Mouse (Mus musculus): ENCODE results near the gene Map1lc3b. TPM values are rescaled to one million over a fixed set of nuclear protein-coding genes. Genes with fewer than 3 reads are reported as not detected.

Map1lc3b gene
- 106 and 113 TPM in 2 replicates for polyA plus RNA-seq (2011; ENCODE audit: insufficient read depth, insufficient read length, low replicate concordance, missing spikeins)

DNA sequence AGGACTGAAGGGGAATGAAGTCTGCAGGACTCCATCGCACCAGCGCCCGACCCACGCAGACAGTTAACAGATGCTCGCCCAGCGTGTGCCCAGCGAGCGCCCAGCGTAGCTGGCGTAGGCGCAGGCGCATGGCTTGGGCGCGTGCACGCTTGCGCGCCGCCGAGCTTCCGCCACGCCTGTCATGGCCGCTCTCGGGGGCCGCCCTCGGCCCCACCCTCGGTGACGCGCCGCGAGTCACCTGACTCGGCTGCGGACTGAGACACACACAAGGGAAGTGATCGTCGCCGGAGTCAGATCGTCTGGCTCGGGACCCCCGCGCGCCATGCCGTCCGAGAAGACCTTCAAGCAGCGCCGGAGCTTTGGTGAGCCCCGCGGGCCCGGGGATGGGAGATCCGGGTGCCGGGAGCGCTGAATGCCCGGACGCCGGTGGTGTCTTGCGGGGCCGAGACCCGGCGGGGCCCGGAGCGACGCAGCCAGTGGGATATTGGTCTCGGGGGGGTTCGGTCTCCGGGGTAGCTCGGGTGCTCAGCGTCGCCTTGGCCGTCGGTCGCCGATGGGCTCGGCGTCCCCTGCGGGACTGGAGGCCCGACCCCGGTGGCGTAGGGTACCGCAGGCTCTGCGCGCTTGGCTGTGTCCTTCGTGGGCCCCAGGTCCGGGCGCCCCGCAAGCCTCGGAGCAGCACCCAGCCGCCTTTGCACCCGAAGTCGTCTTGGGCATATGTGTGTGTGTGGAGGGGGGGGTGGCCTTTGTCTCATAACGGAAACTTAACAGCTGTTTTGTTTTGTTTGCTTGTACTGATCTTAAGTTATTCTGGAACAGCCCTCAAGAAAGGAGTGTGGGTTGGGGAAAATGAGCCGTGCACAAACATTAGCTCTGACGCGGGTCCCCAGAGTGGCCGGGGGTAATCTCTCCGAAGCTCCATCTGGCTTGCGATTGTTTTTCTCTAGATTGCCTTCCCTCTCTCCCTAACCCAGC lies at the start of gene Map1lc3b:
Map1lc3b (plus strand) TSS at position 159 of the 975 bp plus-strand sequence.
- peak within 1 kb of the TSS; percentile 83 for H3K27ac ChIP-seq (ENCODE audit: control insufficient read depth, insufficient read depth, low read depth, low read length, poor library complexity)
- H3K4me1 ChIP-seq (ENCODE audit: control insufficient read depth, insufficient read depth, low read length), result peaks cover 2% of the 10 kb centered on the region; the same call in 1 of the 2 replicates
- under 1% methylated on average over 93 of the region's 94 CpGs for WGBS
- TF ChIP-seq POLR2A (IDR thresholded peaks at IDR 0.05; ENCODE audit: borderline replicate concordance, control insufficient read depth, low read depth, low read length) (peak; percentile 71; the same call in 1 of the 2 replicates), CTCF (IDR thresholded peaks at IDR 0.05; ENCODE audit: control insufficient read depth, insufficient read depth, low read length) (no peak)
- peak within 1 kb of the TSS; percentile 87 for H3K4me3 ChIP-seq (replicated peaks; ENCODE audit: control insufficient read depth, low read depth, low read length)

- 75% methylated on average over 19 of the region's 19 CpGs for WGBS
- TF ChIP-seq CTCF (IDR thresholded peaks at IDR 0.05; ENCODE audit: control insufficient read depth, insufficient read depth, low read length) (no peak), POLR2A (IDR thresholded peaks at IDR 0.05; ENCODE audit: borderline replicate concordance, control insufficient read depth, low read depth, low read length) (no peak)
- Histone ChIP-seq H3K4me3 (replicated peaks; ENCODE audit: control insufficient read depth, low read depth, low read length) (no peak overlapping the region), H3K4me1 (ENCODE audit: control insufficient read depth, insufficient read depth, low read length) (no peaks in the 10 kb centered on the region), H3K27ac (ENCODE audit: control insufficient read depth, insufficient read depth, low read depth, low read length, poor library complexity) (no peak overlapping the region)
Observed at GRCm38 (mm10) chr8:121541862-121542261, 48.3 kb upstream of the Map1lc3b start.

- TF ChIP-seq POLR2A (IDR thresholded peaks at IDR 0.05; ENCODE audit: borderline replicate concordance, control insufficient read depth, low read depth, low read length) (no peak), CTCF (IDR thresholded peaks at IDR 0.05; ENCODE audit: control insufficient read depth, insufficient read depth, low read length) (no peak)
- Histone ChIP-seq H3K4me3 (replicated peaks; ENCODE audit: control insufficient read depth, low read depth, low read length) (no peak overlapping the region), H3K4me1 (ENCODE audit: control insufficient read depth, insufficient read depth, low read length) (no peaks in the 10 kb centered on the region), H3K27ac (ENCODE audit: control insufficient read depth, insufficient read depth, low read depth, low read length, poor library complexity) (no peak overlapping the region)
- 70% methylated on average over 13 of the region's 13 CpGs for WGBS
Observed at GRCm38 (mm10) chr8:121542901-121543300, 47.3 kb upstream of the Map1lc3b start.

- Histone ChIP-seq H3K27ac (ENCODE audit: control insufficient read depth, insufficient read depth, low read depth, low read length, poor library complexity) (no peak within 1 kb of the TSS), H3K4me3 (replicated peaks; ENCODE audit: control insufficient read depth, low read depth, low read length) (no peak within 1 kb of the TSS), H3K4me1 (ENCODE audit: control insufficient read depth, insufficient read depth, low read length) (no peaks in the 10 kb centered on the region)
- no peak for TF ChIP-seq POLR2A (IDR thresholded peaks at IDR 0.05; ENCODE audit: borderline replicate concordance, control insufficient read depth, low read depth, low read length)
- TF ChIP-seq CTCF (IDR thresholded peaks at IDR 0.05; ENCODE audit: control insufficient read depth, insufficient read depth, low read length), result no peak
- 79% methylated on average over 12 of the region's 12 CpGs for WGBS
Observed at GRCm38 (mm10) chr8:121544276-121544785, 45.8 kb upstream of the Map1lc3b start, which contains the start of gene 1700018B08Rik. 1700018B08Rik (minus strand) TSS chr8:121544320.

GRCm38 (mm10) chr8:121544936-121545335 lies 45.2 kb upstream of the Map1lc3b start:
- Histone ChIP-seq H3K4me1 (ENCODE audit: control insufficient read depth, insufficient read depth, low read length) (no peaks in the 10 kb centered on the region), H3K27ac (ENCODE audit: control insufficient read depth, insufficient read depth, low read depth, low read length, poor library complexity) (no peak overlapping the region), H3K4me3 (replicated peaks; ENCODE audit: control insufficient read depth, low read depth, low read length) (no peak overlapping the region)
- no peak for TF ChIP-seq CTCF (IDR thresholded peaks at IDR 0.05; ENCODE audit: control insufficient read depth, insufficient read depth, low read length)
- no peak for TF ChIP-seq POLR2A (IDR thresholded peaks at IDR 0.05; ENCODE audit: borderline replicate concordance, control insufficient read depth, low read depth, low read length)
- 64% methylated on average over 11 of the region's 11 CpGs for WGBS

GRCm38 (mm10) chr8:121547132-121547531 lies 43.0 kb upstream of the Map1lc3b start:
- 6% methylated on average over 7 of the region's 7 CpGs for WGBS
- TF ChIP-seq POLR2A (IDR thresholded peaks at IDR 0.05; ENCODE audit: borderline replicate concordance, control insufficient read depth, low read depth, low read length), result no peak
- TF ChIP-seq CTCF (IDR thresholded peaks at IDR 0.05; ENCODE audit: control insufficient read depth, insufficient read depth, low read length), result peak; percentile 77
- Histone ChIP-seq H3K27ac (ENCODE audit: control insufficient read depth, insufficient read depth, low read depth, low read length, poor library complexity) (no peak overlapping the region), H3K4me3 (replicated peaks; ENCODE audit: control insufficient read depth, low read depth, low read length) (no peak overlapping the region), H3K4me1 (ENCODE audit: control insufficient read depth, insufficient read depth, low read length) (no peaks in the 10 kb centered on the region)

DNA sequence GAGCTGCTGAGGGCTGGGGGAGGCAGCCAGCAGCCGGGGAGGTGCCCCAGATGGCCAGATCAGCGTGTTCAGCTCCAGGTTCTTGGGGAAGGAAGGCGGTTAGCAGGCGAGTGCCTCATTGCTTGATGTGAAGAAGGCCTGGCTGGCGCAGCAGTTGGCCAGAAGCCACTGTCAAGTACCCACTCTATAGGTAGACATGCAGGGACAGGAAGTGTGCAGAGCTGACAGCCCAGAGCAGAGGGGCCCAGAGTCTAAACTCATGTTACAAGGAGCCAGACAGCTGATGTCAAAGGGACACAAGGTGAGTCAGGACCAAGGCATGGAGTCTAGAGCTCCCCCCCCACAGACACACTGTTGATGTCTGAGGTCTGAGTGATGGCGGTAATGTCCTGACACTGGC lies 40.1 kb upstream of the Map1lc3b start:
- no peak for TF ChIP-seq POLR2A (IDR thresholded peaks at IDR 0.05; ENCODE audit: borderline replicate concordance, control insufficient read depth, low read depth, low read length)
- TF ChIP-seq CTCF (IDR thresholded peaks at IDR 0.05; ENCODE audit: control insufficient read depth, insufficient read depth, low read length), result no peak
- WGBS, result 82% methylated on average over 6 of the region's 6 CpGs
- Histone ChIP-seq H3K4me3 (replicated peaks; ENCODE audit: control insufficient read depth, low read depth, low read length) (no peak overlapping the region), H3K27ac (ENCODE audit: control insufficient read depth, insufficient read depth, low read depth, low read length, poor library complexity) (no peak overlapping the region), H3K4me1 (ENCODE audit: control insufficient read depth, insufficient read depth, low read length) (no peaks in the 10 kb centered on the region)

Measured in bone marrow, adult 2 months (tissue).